Mouse (Mus musculus): ENCODE measurements around the gene Sod1.

DNA sequence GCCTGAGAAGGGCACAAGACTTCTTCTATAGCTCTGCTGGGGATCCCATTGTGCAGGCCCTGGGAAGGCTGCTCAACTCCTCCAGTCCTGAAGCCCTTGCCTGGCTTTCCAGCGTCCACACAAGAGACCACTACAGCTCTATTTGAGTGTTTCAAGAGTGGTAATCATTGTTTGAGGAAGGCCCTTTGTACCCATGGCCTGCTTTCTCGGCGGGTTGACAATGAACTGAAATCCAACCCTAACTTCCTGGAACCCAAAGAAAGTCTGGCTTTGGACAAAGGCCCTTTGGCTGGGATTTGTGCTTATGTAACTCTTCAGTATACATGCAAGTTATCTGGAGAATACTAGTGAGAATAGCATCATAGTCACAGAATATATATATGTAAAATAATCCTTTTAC, 3.2 kb upstream of the Sod1 start:
- TF ChIP-seq MYOD1 (IDR thresholded peaks at IDR 0.05; ENCODE audit: control insufficient read depth, insufficient read length, low read depth) (no peak), USF1 (IDR thresholded peaks at IDR 0.05; ENCODE audit: low read depth) (no peak), CTCF (IDR thresholded peaks at IDR 0.05; ENCODE audit: control insufficient read depth, insufficient read depth, insufficient read length) (no peak), MAX (IDR thresholded peaks at IDR 0.05) (no peak)

All from C2C12 (cell line).